Mouse (Mus musculus): ENCODE results near the gene Zfp618.

- TF ChIP-seq EP300 (IDR thresholded peaks at IDR 0.05; ENCODE audit: low read depth in 1 of 2, low read length in 2 of 2) (no peak), RCOR1 (IDR thresholded peaks at IDR 0.05; ENCODE audit: low read depth, low read length) (no peak), CTCF (IDR thresholded peaks at IDR 0.05 in 2 of 3, conservative IDR thresholded peaks at IDR 0.05 in 1 of 3; ENCODE audit: control insufficient read depth in 1 of 3, insufficient read depth in 1 of 3, low read depth in 2 of 3, low read length in 3 of 3, poor library complexity in 1 of 3, severe bottlenecking in 1 of 3) (no peak), TCF12 (IDR thresholded peaks at IDR 0.05; ENCODE audit: low read depth, low read length) (no peak), POLR2AphosphoS2 (IDR thresholded peaks at IDR 0.05; ENCODE audit: low read length) (no peak), ZC3H11A (IDR thresholded peaks at IDR 0.05; ENCODE audit: low read depth, low read length) (no peak), JUND (IDR thresholded peaks at IDR 0.05; ENCODE audit: low read depth, low read length) (no peak), POLR2A (IDR thresholded peaks at IDR 0.05; ENCODE audit: control insufficient read depth in 1 of 2, insufficient read depth in 1 of 2, low read depth in 1 of 2, low read length in 2 of 2, poor library complexity in 1 of 2) (no peak), RAD21 (IDR thresholded peaks at IDR 0.05; ENCODE audit: low read depth, low read length) (no peak), UBTF (IDR thresholded peaks at IDR 0.05; ENCODE audit: borderline replicate concordance, insufficient read depth, low read depth, low read length) (no peak)
These were observed 27.8 kb downstream of the Zfp618 start for GRCm38 (mm10) chr4:62993190-62993589.

All from MEL (cell line).